In genomic region chr6:55617922-55618481, GRCm38 (mm10) we compare ENCODE assay signal across 8 mouse cellular contexts.
A peak's percentile ranks its signal among the peaks of the same experiment; 100 is the strongest.
DNase-seq lines count a peak whose midpoint lies in the region; ATAC-seq and TF ChIP-seq lines count a peak whose summit lies in the region.

No protein-coding gene starts in this region.

- TF ChIP-seq EP300 in heart, postnatal 0 days (IDR thresholded peaks at IDR 0.05; ENCODE audit: low read depth), result no peak

- DNase-seq in MN1 (ENCODE audit: low spot score) (peak; percentile 5), ZHBTc4 (ENCODE audit: low read depth, low spot score) (peak; percentile 25)
- peak; percentile 57 for DNase-seq in forebrain, embryonic 11.5 days (ENCODE audit: low spot score)
- peak; percentile 11 for DNase-seq in heart, postnatal 0 days (ENCODE audit: low spot score)
- peak; percentile 57 for DNase-seq in layer of hippocampus, adult 11-12 months (ENCODE audit: low spot score)
- no peak for DNase-seq in c-Kit-positive CD71-positive TER-119-positive erythroid progenitor cells, embryonic 14.5 days (ENCODE audit: low spot score)
- no peak for DNase-seq in thymus, postnatal 0 days (ENCODE audit: low spot score)

- 0 out of 2 replicates have a peak overlapping the region, but pooled peaks have one; percentile 27 for H3K27ac ChIP-seq in forebrain, embryonic 11.5 days (ENCODE audit: low read depth, low read length)
- no peak overlapping the region for H3K27ac ChIP-seq in heart, postnatal 0 days (ENCODE audit: low read depth)

- no peak overlapping the region for H3K9ac ChIP-seq in forebrain, embryonic 11.5 days (ENCODE audit: low read length)
- H3K9ac ChIP-seq in heart, postnatal 0 days (replicated peaks; ENCODE audit: low read depth, low read length), result no peak overlapping the region

- no peaks in the 10 kb centered on the region for H3K9me3 ChIP-seq in forebrain, embryonic 11.5 days (ENCODE audit: control insufficient read depth, low read length)
- H3K9me3 ChIP-seq in heart, postnatal 0 days (replicated peaks; ENCODE audit: control insufficient read depth, low read length), result no peaks in the 10 kb centered on the region

- TF ChIP-seq CTCF in heart, postnatal 0 days (IDR thresholded peaks at IDR 0.05; ENCODE audit: low read depth), result no peak

- no peaks in the 10 kb centered on the region for H3K4me1 ChIP-seq in forebrain, embryonic 11.5 days (replicated peaks; ENCODE audit: control insufficient read depth, insufficient read depth, low read length)
- H3K4me1 ChIP-seq in heart, postnatal 0 days (ENCODE audit: control insufficient read depth, insufficient read depth), result no peaks in the 10 kb centered on the region

- ATAC-seq in forebrain, embryonic 11.5 days (replicated peaks; ENCODE audit: low FRiP score), result no peak
- no peak for ATAC-seq in heart, postnatal 0 days (ENCODE audit: insufficient read depth, low read depth)
- ATAC-seq in megakaryocyte progenitor cell, adult 5-6 weeks (replicated peaks; ENCODE audit: poor library complexity), result peak; percentile 61; the same call in 1 of the 2 replicates

- no peak overlapping the region for H3K4me3 ChIP-seq in forebrain, embryonic 11.5 days (ENCODE audit: low read depth, low read length)
- H3K4me3 ChIP-seq in heart, postnatal 0 days (ENCODE audit: low read depth, low read length), result peak overlapping the region; percentile 20

- H3K27me3 ChIP-seq in forebrain, embryonic 11.5 days (ENCODE audit: control insufficient read depth, insufficient read depth, low read length), result no peaks in the 10 kb centered on the region
- H3K27me3 ChIP-seq in heart, postnatal 0 days (ENCODE audit: control insufficient read depth, insufficient read depth, low read length), result no peaks in the 10 kb centered on the region

- no peak overlapping the region for H3K4me2 ChIP-seq in forebrain, embryonic 11.5 days (ENCODE audit: low read depth, low read length, severe bottlenecking)
- H3K4me2 ChIP-seq in heart, postnatal 0 days (ENCODE audit: low read depth, low read length), result peak overlapping the region; percentile 44

- H3K36me3 ChIP-seq in forebrain, embryonic 11.5 days (ENCODE audit: control insufficient read depth, insufficient read depth, low read length), result no peaks in the 10 kb centered on the region
- H3K36me3 ChIP-seq in heart, postnatal 0 days (replicated peaks; ENCODE audit: control insufficient read depth, insufficient read depth, low read length), result no peaks in the 10 kb centered on the region

- 69% methylated on average over 13 of the region's 13 CpGs for WGBS in forebrain, embryonic 11.5 days
- WGBS in heart, postnatal 0 days, result 32% methylated on average over 13 of the region's 13 CpGs

Comparison
In these comparisons a context has a peak if more than half of its experiments do, and no peak if none do; other contexts are left out.
1. DNase-seq: peak in MN1 (single experiment), ZHBTc4 (single experiment), forebrain, embryonic 11.5 days (single experiment), heart, postnatal 0 days (single experiment) and layer of hippocampus, adult 11-12 months (single experiment); none in c-Kit-positive CD71-positive TER-119-positive erythroid progenitor cells, embryonic 14.5 days (single experiment) and thymus, postnatal 0 days (single experiment).